Mouse (Mus musculus): ENCODE data around the gene Emc9.

The Emc9 gene

GRCm38 (mm10) chr14:55560202-55561073 is 24.7 kb downstream of the Emc9 start, which contains the start of gene A730061H03Rik:
Gene A730061H03Rik, minus strand, starts transcription at chr14:55560406.
- DNase-seq (ENCODE audit: low spot score in 2 of 2) = peak; percentile 95 to 98

DNA sequence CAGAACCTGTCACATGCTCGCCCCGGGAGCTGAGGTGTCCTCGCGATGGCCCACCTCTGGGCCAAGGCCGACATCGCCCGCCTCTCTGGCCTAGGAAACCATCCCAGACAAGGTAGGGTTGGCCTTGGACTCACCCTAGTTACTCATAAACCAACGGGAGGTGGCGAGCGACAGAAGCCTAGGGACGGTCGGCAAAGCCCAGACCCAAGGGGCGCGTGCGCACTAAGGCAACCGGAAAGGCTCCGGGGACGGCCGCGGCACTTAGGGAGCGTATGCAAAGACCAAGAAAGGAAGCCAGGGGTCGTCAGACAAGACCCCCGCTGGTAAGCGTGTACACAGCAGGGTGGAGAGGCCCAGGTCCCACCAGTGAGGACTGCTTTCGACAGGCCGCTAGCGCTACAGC is 25.3 kb downstream of the Emc9 start, which contains the start of gene Dcaf11:
Gene Dcaf11, plus strand, starts transcription at position 208 of the 403 bp plus-strand sequence.
- peak; percentile 82 to 90 for DNase-seq (ENCODE audit: low spot score in 2 of 2)

- no peak for DNase-seq (ENCODE audit: low spot score in 2 of 2)
Measured at GRCm38 (mm10) chr14:55558740-55559448, 26.2 kb downstream of the Emc9 start.

- DNase-seq (ENCODE audit: low spot score in 2 of 2) = no peak
Measured at GRCm38 (mm10) chr14:55557587-55557986, 27.5 kb downstream of the Emc9 start.

DNA sequence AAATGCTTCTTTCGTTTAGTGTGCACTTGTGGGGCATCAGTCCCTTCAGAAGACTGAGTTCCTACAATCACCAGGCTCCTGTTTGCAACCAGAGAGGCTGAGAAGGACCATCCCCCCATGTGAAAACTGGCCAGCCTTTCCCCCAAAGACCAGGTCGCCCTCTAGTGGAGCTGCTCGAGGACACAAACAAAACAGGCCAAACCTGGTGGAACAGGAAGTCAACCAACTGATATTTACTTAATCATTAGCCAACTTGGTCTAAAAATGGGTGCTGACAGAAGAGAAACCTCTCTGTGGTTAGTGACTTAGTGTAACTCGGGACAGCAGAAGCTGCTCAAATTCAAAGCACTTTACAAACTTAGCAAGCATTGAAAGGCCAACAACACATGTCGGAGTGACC is 28.1 kb downstream of the Emc9 start:
- peak; percentile 77 to 87 for DNase-seq (ENCODE audit: low spot score in 2 of 2)

DNA sequence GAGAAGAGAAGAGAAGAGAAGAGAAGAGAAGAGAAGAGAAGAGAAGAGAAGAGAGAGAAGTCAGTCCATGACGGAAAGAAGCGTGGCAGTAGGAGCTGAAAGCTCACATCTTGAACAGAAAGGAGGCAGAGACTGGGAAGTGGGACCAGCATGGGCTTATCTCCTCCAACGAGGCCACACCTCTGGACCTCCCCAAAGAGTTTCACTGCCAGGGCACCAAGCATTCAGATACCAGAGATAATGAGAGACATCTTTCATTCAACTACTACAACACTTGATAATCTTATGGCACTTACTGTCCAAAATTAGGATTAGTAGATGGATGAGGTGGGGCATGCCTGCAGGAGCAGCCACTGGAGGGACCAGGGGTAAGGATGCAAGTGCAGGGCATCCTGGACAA is 29.3 kb downstream of the Emc9 start:
- no peak for DNase-seq (ENCODE audit: low spot score in 2 of 2)

- no peak for DNase-seq (ENCODE audit: low spot score in 2 of 2)
Measured at GRCm38 (mm10) chr14:55554635-55555034, 30.5 kb downstream of the Emc9 start.

GRCm38 (mm10) chr14:55551794-55552193 is 33.3 kb downstream of the Emc9 start:
- no peak for DNase-seq (ENCODE audit: low spot score in 2 of 2)

DNA sequence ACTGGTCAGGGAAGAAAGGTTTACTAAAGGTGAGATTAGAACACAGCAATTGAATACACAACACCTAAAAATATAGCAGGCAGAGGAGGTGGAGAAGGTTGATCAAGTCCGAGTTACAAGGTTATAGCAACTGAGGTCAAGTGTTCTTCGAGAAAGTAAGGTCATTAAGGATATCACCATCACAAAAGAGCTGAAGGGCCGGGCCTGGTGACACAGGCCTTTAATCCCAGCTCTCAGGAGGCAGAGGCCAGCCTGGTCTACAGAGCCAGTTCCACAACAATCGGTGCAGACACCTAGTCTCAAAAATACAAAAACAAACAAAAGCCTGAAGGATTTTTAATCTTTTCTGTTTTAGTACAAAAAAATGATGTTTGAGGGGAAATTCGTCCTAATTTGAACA is 33.8 kb downstream of the Emc9 start:
- DNase-seq (ENCODE audit: low spot score in 2 of 2) = no peak

GRCm38 (mm10) chr14:55550191-55550590 is 34.9 kb downstream of the Emc9 start:
- no peak for DNase-seq (ENCODE audit: low spot score in 2 of 2)

DNA sequence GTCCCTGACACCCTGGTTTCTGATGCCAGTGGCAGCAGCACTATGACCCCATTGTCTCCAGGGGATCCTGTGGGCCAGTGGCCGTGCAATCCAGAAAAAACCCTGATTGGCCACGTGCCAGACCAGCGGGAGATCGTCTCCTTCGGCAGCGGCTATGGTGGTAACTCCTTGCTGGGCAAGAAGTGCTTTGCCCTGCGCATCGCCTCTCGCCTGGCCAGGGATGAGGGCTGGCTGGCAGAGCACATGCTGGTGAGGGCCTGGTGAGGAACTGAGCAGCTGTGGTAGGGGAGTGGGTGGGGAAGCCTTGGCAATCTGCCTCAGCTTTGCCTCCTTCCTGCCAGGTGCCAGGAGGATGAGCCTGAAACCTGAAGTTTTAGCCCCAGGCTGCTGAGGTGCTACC is 40.8 kb downstream of the Emc9 start:
- DNase-seq (ENCODE audit: low spot score in 2 of 2) = no peak

DNA sequence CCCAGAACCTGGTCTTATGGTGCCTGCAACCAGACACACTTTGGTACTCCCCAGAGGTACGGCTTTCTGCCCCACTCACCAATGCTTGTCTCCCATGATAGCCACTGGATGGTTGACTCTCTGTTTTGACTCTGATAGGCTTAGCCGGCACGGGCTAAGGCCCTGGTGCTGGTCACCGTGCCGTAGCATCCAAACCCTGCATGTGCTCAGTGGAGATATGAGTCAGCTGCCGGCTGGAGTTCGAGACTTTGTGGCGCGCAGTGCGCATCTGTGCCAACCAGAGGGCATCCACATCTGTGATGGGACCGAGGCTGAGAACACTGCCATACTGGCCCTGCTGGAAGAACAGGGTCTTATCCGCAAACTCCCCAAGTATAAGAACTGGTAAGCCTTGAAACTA is 42.8 kb downstream of the Emc9 start:
- DNase-seq (ENCODE audit: low spot score in 2 of 2) = no peak

DNA sequence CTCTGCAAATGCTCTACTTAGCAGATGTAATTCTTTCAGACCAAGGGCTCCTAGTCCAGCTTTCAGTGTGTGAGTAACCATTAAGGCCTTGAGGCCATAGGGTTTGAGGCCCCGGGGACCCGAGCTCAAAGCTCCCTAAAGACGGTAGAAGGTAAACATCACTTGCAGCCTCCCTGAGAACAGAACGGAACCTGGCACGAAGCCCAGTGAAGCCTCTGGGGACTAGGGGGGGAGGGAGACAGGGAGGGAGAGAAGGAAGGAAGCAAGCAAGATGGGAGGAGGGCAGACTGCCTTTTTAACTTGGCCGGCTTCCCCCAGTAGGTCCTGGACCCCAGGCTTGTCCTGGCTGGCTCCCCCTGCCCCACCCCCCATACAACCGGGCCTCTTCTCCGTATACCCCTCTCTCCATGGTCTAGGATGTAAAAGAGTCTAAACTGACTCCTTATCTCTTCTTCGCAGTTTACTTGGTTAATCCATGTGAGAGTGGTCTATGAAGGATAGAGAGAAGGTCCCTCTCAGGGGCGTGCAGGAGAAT is 44.2 kb downstream of the Emc9 start:
- peak; percentile 61 to 85 for DNase-seq (ENCODE audit: low spot score in 2 of 2)

GRCm38 (mm10) chr14:55540067-55540786 is 44.9 kb downstream of the Emc9 start, which contains the start of gene Pck2:
Gene Pck2, plus strand, starts transcription at chr14:55540266.
- peak; percentile 85 to 92 for DNase-seq (ENCODE audit: low spot score in 2 of 2)

DNA sequence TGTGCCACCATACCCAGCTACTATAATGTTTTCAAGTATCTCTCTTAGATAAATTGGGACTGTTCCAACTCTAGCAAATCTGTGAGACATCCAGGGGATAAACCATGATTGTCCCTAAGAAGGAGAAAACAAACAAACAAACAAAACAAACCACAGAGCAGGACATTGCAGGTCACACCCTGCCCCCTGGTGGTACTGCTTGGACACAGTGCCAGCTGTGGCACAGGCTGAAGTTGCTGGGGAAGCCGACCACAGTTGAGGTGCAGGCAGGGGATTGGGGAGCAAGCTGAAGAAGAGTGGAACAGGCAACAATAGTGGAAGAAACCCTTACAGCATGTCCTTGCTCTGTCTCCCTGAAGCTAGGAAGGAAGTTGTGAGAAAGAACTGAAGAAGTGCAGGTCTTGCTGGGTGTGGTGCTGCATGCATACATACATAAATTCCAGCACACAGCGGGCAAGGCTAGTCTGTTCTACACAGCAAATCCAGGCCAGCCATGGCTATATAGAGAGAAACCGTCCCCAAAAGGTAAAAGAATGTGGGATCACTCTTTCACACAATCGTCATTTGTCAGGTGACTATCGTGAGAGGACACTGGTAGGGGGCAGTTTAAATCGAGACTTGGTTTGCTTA is 48.9 kb downstream of the Emc9 start:
- peak in 1 of 2 experiments; percentile 26 for DNase-seq (ENCODE audit: low spot score in 2 of 2)
